Mouse (Mus musculus) limb, embryonic 14.5 days (tissue): ENCODE measurements around the gene Neurod1. TPM values are rescaled to one million over a fixed set of nuclear protein-coding genes. Genes with fewer than 3 reads are reported as not detected.

Experiments
- ATAC-seq: fragments of 200-750 bp; cut with Nextera tagmentation; 2 replicates; pipeline ENCODE4 v1.8.0; 2017; ENCODE audit warnings: low read depth, moderate number of reproducible peaks, moderate TSS enrichment; ENCODE audit not compliant: low FRiP score
- DNase-seq: peaks from one replicate; pipeline ENCODE4 v3.0.0-alpha.2; 2015; ENCODE audit warnings: low spot score
- H3K27ac ChIP-seq: fragments of 300-500 bp; sonication (generic); replicated peaks from 2 replicates; pipeline ENCODE4 v1.5.1; 2014; ENCODE audit warnings: low read depth, mild to moderate bottlenecking, low read length, moderate library complexity, mixed read lengths
- H3K27me3 ChIP-seq: fragments of 300-500 bp; sonication (generic); 2 replicates; pipeline ENCODE4 v1.6.1; 2014; ENCODE audit warnings: low read length, mixed read lengths; ENCODE audit not compliant: control insufficient read depth, insufficient read depth
- H3K36me3 ChIP-seq: fragments of 300-500 bp; sonication (generic); 2 replicates; pipeline ENCODE4 v1.6.1; 2014; ENCODE audit warnings: mild to moderate bottlenecking, low read length, moderate library complexity, mixed read lengths; ENCODE audit not compliant: control insufficient read depth, insufficient read depth
- H3K4me1 ChIP-seq: fragments of 300-500 bp; sonication (generic); 2 replicates; pipeline ENCODE4 v1.6.1; 2014; ENCODE audit warnings: antibody characterized with exemption, low read length, mixed read lengths; ENCODE audit not compliant: control insufficient read depth, insufficient read depth
- H3K4me2 ChIP-seq: fragments of 300-500 bp; sonication (generic); replicated peaks from 2 replicates; pipeline ENCODE4 v1.6.1; 2014; ENCODE audit warnings: low read depth, mild to moderate bottlenecking, low read length, moderate library complexity; ENCODE audit not compliant: severe bottlenecking
- H3K4me3 ChIP-seq: fragments of 300-500 bp; sonication (generic); replicated peaks from 2 replicates; pipeline ENCODE4 v1.5.1; 2014; ENCODE audit warnings: low read length
- H3K9ac ChIP-seq: fragments of 300-500 bp; sonication (generic); 2 replicates; pipeline ENCODE4 v1.6.1; 2014; ENCODE audit warnings: mild to moderate bottlenecking, low read depth, low read length, moderate library complexity; ENCODE audit not compliant: severe bottlenecking
- H3K9me3 ChIP-seq: fragments of 300-500 bp; sonication (generic); 2 replicates; pipeline ENCODE4 v1.6.1; 2016; ENCODE audit warnings: low read length; ENCODE audit not compliant: control insufficient read depth
- POLR2A ChIP-seq: fragments of 200-500 bp; IDR thresholded peaks from 2 replicates; pipeline ENCODE4 v1.8.0; 2012; ENCODE audit warnings: inconsistent platforms, mild to moderate bottlenecking, moderate library complexity, borderline replicate concordance; ENCODE audit not compliant: insufficient read depth, insufficient read length; ENCODE audit errors: extremely low read depth
- WGBS: fragments of 180-500 bp; shearing (Covaris S2); extraction: QIAGEN DNeasy Blood & Tissue Kit; methylation state at CpG from one replicate; pipeline ENCODE4 v1.1.7; 2014; 5-methylcytosine and 5-hydroxymethylcytosine counted together
- polyA plus RNA-seq, 2 experiments: library from polyadenylated mRNA; depleted of rRNA in 1 of 2; stranded (reverse) in 1 of 2; unstranded in 1 of 2; fragments of >200 nt; fragmentation: Nextera tagmentation in 1 of 2; extraction: Ambion mirVana in 1 of 2; gene quantifications; 2 replicates each; pipeline versions ENCODE4 v1.2.1 to v1.2.3; 2012 to 2014

The Neurod1 gene
- polyA plus RNA-seq, 2 experiments, result 0.24 TPM; not detected in 1

GRCm38 (mm10) chr2:79442906-79443305 lies 13.6 kb downstream of the Neurod1 start:
- H3K9me3 ChIP-seq, result no peaks in the 10 kb centered on the region
- no peak overlapping the region for H3K4me3 ChIP-seq
- WGBS, result 82% methylated on average over 6 of the region's 6 CpGs
- H3K9ac ChIP-seq, result no peak overlapping the region
- ATAC-seq (no peak), DNase-seq (no peak)
- H3K4me2 ChIP-seq, result no peak overlapping the region
- no peaks in the 10 kb centered on the region for H3K4me1 ChIP-seq
- no peak overlapping the region for H3K27ac ChIP-seq
- no peak for TF ChIP-seq POLR2A
- no peaks in the 10 kb centered on the region for H3K36me3 ChIP-seq
- H3K27me3 ChIP-seq, result no peaks in the 10 kb centered on the region

- DNase-seq, result no peak
- Histone ChIP-seq H3K9me3 (no peaks in the 10 kb centered on the region), H3K27me3 (no peaks in the 10 kb centered on the region), H3K27ac (no peak overlapping the region), H3K36me3 (no peaks in the 10 kb centered on the region), H3K4me3 (no peak overlapping the region), H3K4me1 (no peaks in the 10 kb centered on the region), H3K4me2 (no peak overlapping the region), H3K9ac (no peak overlapping the region)
- WGBS, result 95% methylated on average over 2 of the region's 2 CpGs
- no peak for ATAC-seq
- TF ChIP-seq POLR2A, result no peak
Measured at GRCm38 (mm10) chr2:79442227-79442626, 14.3 kb downstream of the Neurod1 start.

DNA sequence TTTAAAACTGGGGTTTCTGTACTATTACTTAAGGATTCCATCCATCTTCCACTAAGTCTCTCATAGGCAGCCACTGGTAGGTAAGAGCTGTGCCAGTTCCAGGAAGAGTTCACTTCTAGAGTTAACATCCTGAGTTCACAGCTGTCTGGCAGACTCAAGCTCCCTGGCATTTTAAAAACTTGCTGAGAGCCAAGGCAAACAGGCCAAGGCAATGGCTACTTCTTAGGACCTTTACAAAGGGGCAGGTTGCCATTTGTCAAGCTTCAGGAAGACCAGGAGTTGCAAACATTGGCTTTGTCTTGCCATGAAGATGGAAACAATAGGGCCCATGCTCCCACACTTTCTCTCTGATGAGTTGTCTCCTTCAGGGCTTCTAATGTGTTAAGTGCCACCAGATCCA lies 26.5 kb downstream of the Neurod1 start:
- no peaks in the 10 kb centered on the region for H3K9me3 ChIP-seq
- TF ChIP-seq POLR2A, result no peak
- no peak overlapping the region for H3K4me3 ChIP-seq
- DNase-seq (no peak), ATAC-seq (no peak)
- H3K36me3 ChIP-seq, result no peaks in the 10 kb centered on the region
- H3K9ac ChIP-seq, result no peak overlapping the region
- 0 out of 2 replicates have a peak, but pooled peaks cover 7% of the 10 kb centered on the region for H3K4me1 ChIP-seq
- H3K27ac ChIP-seq, result no peak overlapping the region
- no peaks in the 10 kb centered on the region for H3K27me3 ChIP-seq
- no peak overlapping the region for H3K4me2 ChIP-seq

DNA sequence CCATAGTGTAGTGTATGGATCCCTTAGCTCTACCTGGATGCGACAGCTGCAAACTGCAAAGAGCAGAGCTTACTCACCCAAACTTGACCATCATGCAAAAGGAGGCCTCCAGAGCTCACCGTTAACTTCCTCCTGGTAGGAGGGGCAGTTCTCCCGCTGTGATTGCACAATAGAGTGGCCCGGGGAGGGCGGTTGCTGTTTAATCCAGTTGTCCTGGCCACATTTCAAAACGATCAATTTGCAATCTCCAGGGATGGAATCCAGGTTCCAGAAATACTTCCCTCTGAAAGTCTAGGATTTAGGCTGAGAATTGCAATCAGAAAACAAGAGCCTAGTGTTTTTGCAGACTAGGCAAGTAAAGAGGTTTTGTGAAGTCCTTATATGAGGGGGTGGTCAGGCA lies 26.9 kb downstream of the Neurod1 start:
- Histone ChIP-seq H3K27me3 (no peaks in the 10 kb centered on the region), H3K4me2 (no peak overlapping the region), H3K9me3 (no peaks in the 10 kb centered on the region), H3K4me3 (no peak overlapping the region), H3K36me3 (no peaks in the 10 kb centered on the region), H3K9ac (no peak overlapping the region), H3K27ac (no peak overlapping the region), H3K4me1 (0 out of 2 replicates have a peak, but pooled peaks cover 7% of the 10 kb centered on the region)
- WGBS, result 6% methylated on average over 6 of the region's 6 CpGs
- ATAC-seq (no peak), DNase-seq (no peak)
- TF ChIP-seq POLR2A, result no peak

- DNase-seq (no peak), ATAC-seq (no peak)
- H3K4me1 ChIP-seq, result 0 out of 2 replicates have a peak, but pooled peaks cover 7% of the 10 kb centered on the region
- H3K27ac ChIP-seq, result no peak overlapping the region
- H3K9me3 ChIP-seq, result no peaks in the 10 kb centered on the region
- peak overlapping the region; percentile 92 for H3K4me2 ChIP-seq
- WGBS, result 15% methylated on average over 7 of the region's 7 CpGs
- TF ChIP-seq POLR2A, result no peak
- no peaks in the 10 kb centered on the region for H3K36me3 ChIP-seq
- no peaks in the 10 kb centered on the region for H3K27me3 ChIP-seq
- peak overlapping the region; percentile 46 for H3K4me3 ChIP-seq
- no peak overlapping the region for H3K9ac ChIP-seq
Measured at GRCm38 (mm10) chr2:79429108-79429507, 27.4 kb downstream of the Neurod1 start.
